Mouse (Mus musculus): ENCODE measurements around the gene Mapre3.
A peak's percentile ranks its signal among the peaks of the same experiment; 100 is the strongest.

The Mapre3 gene

GRCm38 (mm10) chr5:30887858-30888336 is 73.5 kb downstream of the Mapre3 start:
- DNase-seq: peak; percentile 96

- DNase-seq: peak; percentile 97
These were observed 74.1 kb downstream of the Mapre3 start, which contains the start of gene Agbl5 for GRCm38 (mm10) chr5:30888337-30889087. Agbl5 (plus strand) TSS chr5:30888694.

- DNase-seq: peak; percentile 43
These were observed 74.8 kb downstream of the Mapre3 start for GRCm38 (mm10) chr5:30889088-30889754.

- DNase-seq: no peak
These were observed 75.9 kb downstream of the Mapre3 start for GRCm38 (mm10) chr5:30890375-30890774.

- DNase-seq: no peak
These were observed 87.4 kb downstream of the Mapre3 start for GRCm38 (mm10) chr5:30901860-30902259.

- peak; percentile 98 for DNase-seq
These were observed 93.1 kb downstream of the Mapre3 start, which contains the start of gene Ost4 for GRCm38 (mm10) chr5:30907413-30908059. Ost4 (minus strand) TSS chr5:30907788.

- DNase-seq: no peak
These were observed 94.2 kb downstream of the Mapre3 start for GRCm38 (mm10) chr5:30908426-30909299.

GRCm38 (mm10) chr5:30909300-30909659 is 94.8 kb downstream of the Mapre3 start:
- DNase-seq: peak; percentile 93

- DNase-seq: no peak
These were observed 95.4 kb downstream of the Mapre3 start for GRCm38 (mm10) chr5:30909863-30910262.

GRCm38 (mm10) chr5:30910481-30910880 is 96.0 kb downstream of the Mapre3 start:
- DNase-seq: no peak

- no peak for DNase-seq
These were observed 97.7 kb downstream of the Mapre3 start for GRCm38 (mm10) chr5:30912156-30912555.

- DNase-seq: no peak
These were observed 98.8 kb downstream of the Mapre3 start, which contains the start of gene Emilin1 for GRCm38 (mm10) chr5:30913060-30913841. Emilin1 (plus strand) TSS chr5:30913402.

- no peak for DNase-seq
These were observed 99.7 kb downstream of the Mapre3 start for GRCm38 (mm10) chr5:30914101-30914635.

GRCm38 (mm10) chr5:30914849-30915248 is 100.4 kb downstream of the Mapre3 start:
- no peak for DNase-seq

GRCm38 (mm10) chr5:30915456-30915855 is 101.0 kb downstream of the Mapre3 start:
- DNase-seq: no peak
